Comparison of ENCODE assay signal across 26 mouse cellular contexts in genomic region chr9:72878656-72879055, GRCm38 (mm10). TPM values are rescaled to one million over a fixed set of nuclear protein-coding genes. Genes with fewer than 3 reads are reported as not detected.
DNase-seq lines count a peak whose midpoint lies in the region; ATAC-seq and TF ChIP-seq lines count a peak whose summit lies in the region.
"Had no signal": no experiment of that assay in that cellular context is flagged by ENCODE, and none has a peak within 500 bp of the region (broad histone marks: within the 10 kb centered on the region; RNA-seq: fewer than 3 reads in every experiment).

No protein-coding gene starts in this region.

- 49% methylated on average over 6 of the region's 6 CpGs for WGBS in heart, embryonic 10.5 days
- WGBS in kidney, embryonic 15.5 days: 39% methylated on average over 6 of the region's 6 CpGs
- 47% methylated on average over 6 of the region's 6 CpGs for WGBS in stomach, embryonic 16.5 days
- WGBS in stomach, postnatal 0 days: 41% methylated on average over 6 of the region's 6 CpGs
- WGBS in limb, embryonic 12.5 days: 35% methylated on average over 6 of the region's 6 CpGs

- no peak for TF ChIP-seq EP300 in stomach, postnatal 0 days (optimal IDR thresholded peaks at IDR 0.05)

- no peak for TF ChIP-seq CTCF in stomach, postnatal 0 days (IDR thresholded peaks at IDR 0.05; ENCODE audit: low read depth)

- no peak for ATAC-seq in kidney, embryonic 15.5 days (replicated peaks; ENCODE audit: low FRiP score)
- ATAC-seq in stomach, embryonic 16.5 days (ENCODE audit: insufficient read depth, low FRiP score): no peak
- ATAC-seq in stomach, postnatal 0 days (ENCODE audit: low FRiP score, low TSS enrichment): no peak
- no peak for ATAC-seq in limb, embryonic 12.5 days (ENCODE audit: insufficient number of reproducible peaks, insufficient read depth, low FRiP score, low TSS enrichment, low read depth)
- ATAC-seq: forebrain, postnatal 0 days; Patski had no signal

- no peak overlapping the region for H3K9ac ChIP-seq in kidney, embryonic 15.5 days
- no peak overlapping the region for H3K9ac ChIP-seq in stomach, embryonic 16.5 days (ENCODE audit: low read length)
- H3K9ac ChIP-seq in stomach, postnatal 0 days (ENCODE audit: low read length): no peak overlapping the region
- H3K9ac ChIP-seq in limb, embryonic 12.5 days (replicated peaks): no peak overlapping the region
- H3K9ac ChIP-seq: forebrain, postnatal 0 days; intestine, embryonic 15.5 days; liver, embryonic 15.5 days had no signal

- H3K36me3 ChIP-seq in heart, embryonic 10.5 days: peaks cover 18% of the 10 kb centered on the region
- no peaks in the 10 kb centered on the region for H3K36me3 ChIP-seq in kidney, embryonic 15.5 days
- H3K36me3 ChIP-seq in stomach, embryonic 16.5 days (ENCODE audit: control insufficient read depth, insufficient read depth, low read length): no peaks in the 10 kb centered on the region
- no peaks in the 10 kb centered on the region for H3K36me3 ChIP-seq in stomach, postnatal 0 days (ENCODE audit: control insufficient read depth, insufficient read depth, low read length)
- no peaks in the 10 kb centered on the region for H3K36me3 ChIP-seq in limb, embryonic 12.5 days
- H3K36me3 ChIP-seq: G1E; intestine, embryonic 15.5 days; liver, embryonic 15.5 days; midbrain, embryonic 12.5 days had no signal

- H3K4me2 ChIP-seq in kidney, embryonic 15.5 days: no peak overlapping the region
- no peak overlapping the region for H3K4me2 ChIP-seq in stomach, embryonic 16.5 days (ENCODE audit: low read depth, low read length)
- no peak overlapping the region; the same call in 1 of the 2 replicates for H3K4me2 ChIP-seq in stomach, postnatal 0 days (replicated peaks; ENCODE audit: low read depth)
- H3K4me2 ChIP-seq in limb, embryonic 12.5 days: no peak overlapping the region
- H3K4me2 ChIP-seq: liver, embryonic 15.5 days; midbrain, embryonic 12.5 days had no signal

- no peaks in the 10 kb centered on the region for H3K9me3 ChIP-seq in heart, embryonic 10.5 days
- no peaks in the 10 kb centered on the region for H3K9me3 ChIP-seq in kidney, embryonic 15.5 days (replicated peaks)
- no peaks in the 10 kb centered on the region for H3K9me3 ChIP-seq in stomach, embryonic 16.5 days (replicated peaks; ENCODE audit: control insufficient read depth, low read length)
- no peaks in the 10 kb centered on the region for H3K9me3 ChIP-seq in stomach, postnatal 0 days (ENCODE audit: control insufficient read depth, low read length)
- no peaks in the 10 kb centered on the region for H3K9me3 ChIP-seq in limb, embryonic 12.5 days
- H3K9me3 ChIP-seq: G1E; intestine, embryonic 15.5 days; liver, embryonic 15.5 days; midbrain, embryonic 12.5 days had no signal

- no peak overlapping the region for H3K4me3 ChIP-seq in heart, embryonic 10.5 days
- H3K4me3 ChIP-seq in kidney, embryonic 15.5 days (replicated peaks): no peak overlapping the region
- no peak overlapping the region for H3K4me3 ChIP-seq in stomach, embryonic 16.5 days (replicated peaks; ENCODE audit: low read length)
- H3K4me3 ChIP-seq in stomach, postnatal 0 days (ENCODE audit: low read depth, low read length): no peak overlapping the region
- H3K4me3 ChIP-seq in limb, embryonic 12.5 days (replicated peaks): no peak overlapping the region
- H3K4me3 ChIP-seq: intestine, embryonic 15.5 days; liver, embryonic 15.5 days; midbrain, embryonic 12.5 days had no signal

- H3K27me3 ChIP-seq in heart, embryonic 10.5 days (ENCODE audit: insufficient read depth, poor library complexity, severe bottlenecking): no peaks in the 10 kb centered on the region
- H3K27me3 ChIP-seq in kidney, embryonic 15.5 days: no peaks in the 10 kb centered on the region
- no peaks in the 10 kb centered on the region for H3K27me3 ChIP-seq in stomach, embryonic 16.5 days (ENCODE audit: control insufficient read depth, insufficient read depth, low read length)
- no peaks in the 10 kb centered on the region for H3K27me3 ChIP-seq in stomach, postnatal 0 days (ENCODE audit: control insufficient read depth, insufficient read depth, low read length)
- H3K27me3 ChIP-seq in limb, embryonic 12.5 days: no peaks in the 10 kb centered on the region
- H3K27me3 ChIP-seq: CH12.LX; intestine, embryonic 15.5 days; liver, embryonic 15.5 days; midbrain, embryonic 12.5 days; Patski had no signal

- H3K4me1 ChIP-seq in heart, embryonic 10.5 days: peaks cover 54% of the 10 kb centered on the region
- peaks cover 59% of the 10 kb centered on the region for H3K4me1 ChIP-seq in kidney, embryonic 15.5 days
- H3K4me1 ChIP-seq in stomach, embryonic 16.5 days (ENCODE audit: control insufficient read depth, insufficient read depth, low read length): peaks cover 38% of the 10 kb centered on the region
- H3K4me1 ChIP-seq in stomach, postnatal 0 days (replicated peaks; ENCODE audit: control insufficient read depth, insufficient read depth): peaks cover 4% of the 10 kb centered on the region; the same call in 1 of the 2 replicates
- peaks cover 46% of the 10 kb centered on the region for H3K4me1 ChIP-seq in limb, embryonic 12.5 days (replicated peaks)

- peak overlapping the region; percentile 87 for H3K27ac ChIP-seq in heart, embryonic 10.5 days
- peak overlapping the region; percentile 51; the same call in 1 of the 2 replicates for H3K27ac ChIP-seq in kidney, embryonic 15.5 days
- peak overlapping the region; percentile 8; the same call in 1 of the 2 replicates for H3K27ac ChIP-seq in stomach, embryonic 16.5 days (ENCODE audit: low read length)
- no peak overlapping the region for H3K27ac ChIP-seq in stomach, postnatal 0 days (replicated peaks)
- peak overlapping the region; percentile 29; the same call in 1 of the 2 replicates for H3K27ac ChIP-seq in limb, embryonic 12.5 days
- H3K27ac ChIP-seq: intestine, embryonic 15.5 days; liver, embryonic 15.5 days; macrophage; midbrain, embryonic 12.5 days had no signal

- DNase-seq in heart, embryonic 10.5 days (ENCODE audit: low spot score): no peak
- DNase-seq in heart, adult 8-10 months (ENCODE audit: low spot score): no peak
- no peak for DNase-seq in kidney, postnatal 14 days
- no peak for DNase-seq in stomach, postnatal 0 days (ENCODE audit: low spot score)
- no peak for DNase-seq in right cerebral cortex, adult 2 months (ENCODE audit: low spot score in 2 of 2)
- DNase-seq: adrenal gland, postnatal 36 days; B cell, adult 2 months; cerebellum, adult 9-10 months; forebrain, postnatal 0 days; gastrocnemius, postnatal 14 days; heart, adult 18-20 months; kidney, adult 9 months; kidney, postnatal 36 days; liver; right cerebral cortex, adult 18-20 months had no signal

RNA-seq across cellular contexts. Expression of gene Pygo1, which starts 46.8 kb away (rescaled TPM):
- 1.6 and 2.2 TPM in 2 replicates for polyA plus RNA-seq in heart, embryonic 10.5 days (2016; fragmentation: Nextera tagmentation; extraction: Ambion mirVana)
- total RNA-seq in heart, adult 8-10 months (2022): 10 to 100 TPM; 12.9 to 16.4 (median 14.2) TPM
- polyA plus RNA-seq in kidney, embryonic 15.5 days (2015; fragmentation: Nextera tagmentation; extraction: Ambion mirVana): 5.4 TPM in 2 replicates
- polyA plus RNA-seq in stomach, embryonic 16.5 days (2015; fragmentation: Nextera tagmentation; extraction: Ambion mirVana): 2.5 and 2.8 TPM in 2 replicates
- 1.1 and 1.4 TPM in 2 replicates for polyA plus RNA-seq in stomach, postnatal 0 days (2015; fragmentation: Nextera tagmentation; extraction: Ambion mirVana)
- 11.4 and 11.5 TPM in 2 replicates for polyA plus RNA-seq in limb, embryonic 12.5 days (2016; fragmentation: Nextera tagmentation; extraction: Ambion mirVana)
- total RNA-seq: CH12.LX; hematopoietic stem cell, adult 5-6 weeks had no signal
- polyA plus RNA-seq: G1E, macrophage had no signal
